8 mouse cellular contexts compared by ENCODE assay signal in the genomic region with DNA sequence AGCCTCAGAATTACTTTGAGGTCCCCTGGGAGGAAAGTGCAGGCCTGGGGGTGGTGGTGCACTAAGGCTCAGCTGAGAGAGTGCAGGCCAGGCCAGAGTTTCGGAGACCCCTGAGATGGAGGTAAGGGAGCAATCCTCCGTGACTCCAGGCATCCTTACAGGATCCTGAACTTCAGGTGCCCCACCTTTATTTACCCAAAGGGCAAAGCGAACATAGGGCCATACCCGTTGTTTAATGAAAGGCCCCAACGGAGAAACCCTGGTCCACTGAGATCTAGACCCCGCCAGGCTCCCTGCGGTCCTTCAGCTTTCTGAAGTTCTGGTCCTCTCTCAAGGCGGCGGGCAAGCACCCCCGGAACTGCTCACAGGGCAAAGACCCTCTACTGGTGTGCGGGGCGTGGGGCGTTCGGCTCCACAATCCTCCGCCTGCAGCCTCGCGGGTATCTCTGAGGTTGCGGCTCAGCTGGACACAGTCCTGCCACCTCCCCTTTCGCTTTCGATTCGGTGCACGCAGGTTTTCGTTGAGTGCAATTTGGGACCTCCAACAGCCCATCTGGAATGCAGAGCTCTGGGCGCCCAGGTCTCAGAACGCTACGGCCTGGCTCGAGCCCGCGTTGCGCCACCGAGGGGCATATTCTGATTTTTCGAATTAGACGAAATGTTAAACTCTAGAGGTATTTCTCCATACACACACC. TPM values are rescaled to one million over a fixed set of nuclear protein-coding genes. Genes with fewer than 3 reads are reported as not detected.
DNase-seq lines count a peak whose midpoint lies in the region; ATAC-seq and TF ChIP-seq lines count a peak whose summit lies in the region.

No protein-coding gene starts in this region.

- WGBS in spleen, adult 2 months = 18% methylated on average over 33 of the region's 33 CpGs
- 19% methylated on average over 33 of the region's 33 CpGs for WGBS in heart, embryonic 16.5 days
- 3% methylated on average over 33 of the region's 33 CpGs for WGBS in limb, embryonic 12.5 days
- WGBS in midbrain, embryonic 14.5 days = 1% methylated on average over 33 of the region's 33 CpGs

- no peak overlapping the region for H3K9ac ChIP-seq in heart, embryonic 16.5 days (ENCODE audit: low read length)
- H3K9ac ChIP-seq in limb, embryonic 12.5 days (replicated peaks) = peak overlapping the region; percentile 64
- H3K9ac ChIP-seq in midbrain, embryonic 14.5 days (replicated peaks; ENCODE audit: low read length) = no peak overlapping the region

- peaks cover 3% of the 10 kb centered on the region for H3K4me1 ChIP-seq in spleen, adult 2 months (ENCODE audit: control insufficient read depth, insufficient read depth, insufficient read length)
- H3K4me1 ChIP-seq in heart, embryonic 16.5 days (ENCODE audit: control insufficient read depth, insufficient read depth, low read length) = peaks cover 17% of the 10 kb centered on the region
- H3K4me1 ChIP-seq in limb, embryonic 12.5 days (replicated peaks) = peaks cover 63% of the 10 kb centered on the region
- H3K4me1 ChIP-seq in midbrain, embryonic 14.5 days (ENCODE audit: control insufficient read depth, insufficient read depth, low read length) = peaks cover 11% of the 10 kb centered on the region

- peaks cover 26% of the 10 kb centered on the region for H3K27me3 ChIP-seq in spleen, adult 2 months (ENCODE audit: control insufficient read depth, insufficient read depth, low read length)
- H3K27me3 ChIP-seq in heart, embryonic 16.5 days (ENCODE audit: control insufficient read depth, insufficient read depth, low read length) = peaks cover 83% of the 10 kb centered on the region
- peaks cover 96% of the 10 kb centered on the region for H3K27me3 ChIP-seq in limb, embryonic 12.5 days
- peaks cover 93% of the 10 kb centered on the region for H3K27me3 ChIP-seq in midbrain, embryonic 14.5 days (ENCODE audit: control insufficient read depth, insufficient read depth, low read length)

- H3K9me3 ChIP-seq in heart, embryonic 16.5 days (replicated peaks; ENCODE audit: control insufficient read depth, low read length) = no peaks in the 10 kb centered on the region
- H3K9me3 ChIP-seq in limb, embryonic 12.5 days = no peaks in the 10 kb centered on the region
- no peaks in the 10 kb centered on the region for H3K9me3 ChIP-seq in midbrain, embryonic 14.5 days (ENCODE audit: control insufficient read depth, low read length)

- DNase-seq in spleen, adult 2 months (ENCODE audit: low read depth in 1 of 2, low spot score in 2 of 2) = no peak
- no peak for DNase-seq in spleen, adult 18-20 months
- peak; percentile 47 for DNase-seq in midbrain, embryonic 14.5 days
- DNase-seq in urinary bladder, postnatal 36 days (ENCODE audit: low spot score in 2 of 2) = no peak
- DNase-seq in cerebellum, adult 8-10 months = no peak

- ATAC-seq in heart, embryonic 16.5 days (replicated peaks; ENCODE audit: extremely low read depth, insufficient read depth, low FRiP score) = no peak
- ATAC-seq in limb, embryonic 12.5 days (ENCODE audit: insufficient number of reproducible peaks, insufficient read depth, low FRiP score, low TSS enrichment, low read depth) = no peak
- ATAC-seq in midbrain, embryonic 14.5 days (ENCODE audit: low FRiP score, low TSS enrichment) = no peak
- no peak for ATAC-seq in erythroid progenitor cell, adult 5-6 weeks (replicated peaks; ENCODE audit: low FRiP score, poor library complexity, severe bottlenecking)

- no peaks in the 10 kb centered on the region for H3K36me3 ChIP-seq in spleen, adult 2 months (ENCODE audit: control insufficient read depth, insufficient read depth, low read length)
- H3K36me3 ChIP-seq in heart, embryonic 16.5 days (ENCODE audit: control insufficient read depth, insufficient read depth) = no peaks in the 10 kb centered on the region
- no peaks in the 10 kb centered on the region for H3K36me3 ChIP-seq in limb, embryonic 12.5 days
- no peaks in the 10 kb centered on the region for H3K36me3 ChIP-seq in midbrain, embryonic 14.5 days (ENCODE audit: control insufficient read depth, insufficient read depth, low read length)

- no peak for TF ChIP-seq CTCF in spleen, adult 2 months (IDR thresholded peaks at IDR 0.05; ENCODE audit: extremely low read depth, insufficient read depth, insufficient read length, insufficient replicate concordance)

- H3K27ac ChIP-seq in spleen, adult 2 months (ENCODE audit: insufficient read depth, low read length) = no peak overlapping the region
- H3K27ac ChIP-seq in heart, embryonic 16.5 days (ENCODE audit: low read length) = no peak overlapping the region
- H3K27ac ChIP-seq in limb, embryonic 12.5 days = peak overlapping the region; percentile 23; the same call in 1 of the 2 replicates
- no peak overlapping the region for H3K27ac ChIP-seq in midbrain, embryonic 14.5 days (replicated peaks; ENCODE audit: low read depth, low read length)

- TF ChIP-seq POLR2A in spleen, adult 2 months (IDR thresholded peaks at IDR 0.05; ENCODE audit: low read depth, low read length) = no peak

- peak overlapping the region; percentile 33; the same call in 1 of the 2 replicates for H3K4me3 ChIP-seq in spleen, adult 2 months (ENCODE audit: extremely low read depth, insufficient read depth, insufficient read length)
- peak overlapping the region; percentile 40 for H3K4me3 ChIP-seq in heart, embryonic 16.5 days (ENCODE audit: low read length)
- peak overlapping the region; percentile 53 for H3K4me3 ChIP-seq in limb, embryonic 12.5 days (replicated peaks)
- H3K4me3 ChIP-seq in midbrain, embryonic 14.5 days (replicated peaks; ENCODE audit: low read depth, low read length) = no peak overlapping the region

- H3K4me2 ChIP-seq in heart, embryonic 16.5 days (ENCODE audit: low read depth, low read length) = peak overlapping the region; percentile 50
- H3K4me2 ChIP-seq in limb, embryonic 12.5 days = peak overlapping the region; percentile 74
- H3K4me2 ChIP-seq in midbrain, embryonic 14.5 days (ENCODE audit: low read length) = no peak overlapping the region

RNA-seq across cellular contexts. Expression of a gene that starts 3.6 kb away (rescaled TPM):
- polyA plus RNA-seq in spleen, adult 2 months (2012; rRNA removed) = 0.79 and 0.83 TPM in 2 replicates
- 0.04 and 0.08 TPM in 2 replicates for polyA plus RNA-seq in heart, embryonic 16.5 days (2015; fragmentation: Nextera tagmentation; extraction: Ambion mirVana)
- polyA plus RNA-seq in limb, embryonic 12.5 days (2016; fragmentation: Nextera tagmentation; extraction: Ambion mirVana) = 3.4 and 5.1 TPM in 2 replicates
- 0.05 and 0.80 TPM in 2 replicates for polyA plus RNA-seq in midbrain, embryonic 14.5 days (2014; fragmentation: Nextera tagmentation; extraction: Ambion mirVana)
- total RNA-seq in erythroid progenitor cell, adult 5-6 weeks (2015; ENCODE audit: low replicate concordance) = not detected in 2 replicates
- total RNA-seq in erythroid progenitor cell, adult 5-6 weeks (2017; ENCODE audit: low replicate concordance) = not detected in 2 replicates
